Mouse (Mus musculus) urinary bladder, adult 2 months (tissue): ENCODE measurements around the gene Vdr. TPM values are rescaled to one million over a fixed set of nuclear protein-coding genes. Genes with fewer than 3 reads are reported as not detected.

Source experiments
- DNase-seq: peaks from one replicate; pipeline ENCODE4 v3.0.0; 2022; ENCODE audit warnings: low spot score
- polyA plus RNA-seq: library from polyadenylated mRNA; depleted of rRNA; stranded (reverse); fragments of >200 nt; gene quantifications from 2 replicates; pipeline ENCODE4 v1.2.3, GENCODE M21; 2012

Vdr gene
- polyA plus RNA-seq, 1 experiment = 1.3 TPM

DNA sequence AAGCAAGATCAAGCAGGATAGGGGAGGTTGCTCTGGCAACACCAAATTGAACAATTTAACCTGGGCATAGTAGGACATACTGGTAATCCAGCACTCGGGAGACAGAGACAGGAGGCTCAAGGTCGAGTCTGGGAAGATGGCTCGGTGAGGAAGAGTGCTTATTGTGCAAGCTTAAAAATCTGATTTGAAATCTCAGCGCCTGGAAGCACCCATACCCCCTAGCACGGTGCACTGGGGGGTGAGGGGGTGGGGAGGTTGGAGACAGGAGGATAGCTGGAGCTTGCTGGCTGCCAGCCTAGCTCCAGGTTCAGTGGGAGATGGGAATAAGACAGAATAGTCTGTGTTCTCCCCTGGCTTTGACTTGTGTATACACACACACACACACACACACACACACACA, 9.9 kb upstream of the Vdr start:
- DNase-seq = no peak

DNA sequence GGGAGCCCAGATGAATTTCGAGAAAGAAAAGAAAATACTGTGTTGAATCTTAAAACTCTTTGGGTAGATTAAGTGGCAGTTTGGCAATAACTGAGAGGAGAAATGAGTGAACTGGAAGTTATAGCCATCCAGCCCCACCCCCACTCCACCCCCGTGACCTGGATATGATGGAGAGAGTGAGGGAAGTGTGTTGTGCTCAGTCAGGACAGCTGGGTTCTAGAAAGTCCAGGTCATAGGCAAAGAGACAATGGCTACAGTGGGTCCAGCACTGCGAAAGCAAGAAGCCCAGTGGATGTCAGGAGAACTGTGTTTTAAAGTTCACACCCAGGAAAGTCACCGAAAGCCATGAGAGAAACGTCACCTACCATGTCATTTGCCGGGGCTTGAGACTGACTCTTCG, 8.8 kb upstream of the Vdr start:
- no peak for DNase-seq

- no peak for DNase-seq
Measured at GRCm38 (mm10) chr15:97917994-97918393, 7.6 kb upstream of the Vdr start.

GRCm38 (mm10) chr15:97914331-97914747, 3.9 kb upstream of the Vdr start:
- DNase-seq = no peak

- DNase-seq = peak; percentile 49
Measured at GRCm38 (mm10) chr15:97907801-97908751, 2.4 kb downstream of the Vdr start.

- no peak for DNase-seq
Measured at GRCm38 (mm10) chr15:97907202-97907601, 3.2 kb downstream of the Vdr start.

- no peak for DNase-seq
Measured at GRCm38 (mm10) chr15:97905281-97905680, 5.1 kb downstream of the Vdr start.

DNA sequence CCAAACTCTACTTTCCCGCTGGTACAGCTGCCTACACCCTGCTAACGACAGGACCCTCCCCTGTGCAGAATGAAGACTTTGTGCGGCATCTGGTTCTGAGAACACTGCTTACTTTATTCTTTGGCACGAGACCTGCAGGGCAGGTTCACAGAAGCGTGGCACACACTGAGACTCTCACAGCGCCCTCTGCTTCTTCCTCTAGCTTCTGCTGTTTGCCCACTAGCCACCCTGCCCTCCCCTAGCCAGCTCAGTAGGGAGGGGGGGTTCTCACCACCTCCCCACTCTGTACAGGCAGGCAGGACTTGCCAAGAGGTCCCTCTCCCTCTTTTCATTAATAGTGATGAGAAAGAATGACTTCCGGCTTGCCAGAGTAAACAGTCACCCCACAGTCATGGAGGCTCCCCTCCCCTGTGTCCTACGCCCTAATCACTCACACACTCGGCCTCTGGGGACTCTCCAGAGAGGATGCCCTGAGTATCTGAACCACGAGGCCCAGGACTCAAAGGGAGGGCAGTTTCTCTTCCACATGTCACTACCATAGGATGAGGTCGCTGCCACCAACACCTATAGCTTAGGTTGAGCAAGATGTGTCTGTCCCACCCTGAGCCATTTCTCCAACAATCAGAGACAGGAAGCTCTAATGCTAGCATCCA, 6.0 kb downstream of the Vdr start:
- DNase-seq = no peak

DNA sequence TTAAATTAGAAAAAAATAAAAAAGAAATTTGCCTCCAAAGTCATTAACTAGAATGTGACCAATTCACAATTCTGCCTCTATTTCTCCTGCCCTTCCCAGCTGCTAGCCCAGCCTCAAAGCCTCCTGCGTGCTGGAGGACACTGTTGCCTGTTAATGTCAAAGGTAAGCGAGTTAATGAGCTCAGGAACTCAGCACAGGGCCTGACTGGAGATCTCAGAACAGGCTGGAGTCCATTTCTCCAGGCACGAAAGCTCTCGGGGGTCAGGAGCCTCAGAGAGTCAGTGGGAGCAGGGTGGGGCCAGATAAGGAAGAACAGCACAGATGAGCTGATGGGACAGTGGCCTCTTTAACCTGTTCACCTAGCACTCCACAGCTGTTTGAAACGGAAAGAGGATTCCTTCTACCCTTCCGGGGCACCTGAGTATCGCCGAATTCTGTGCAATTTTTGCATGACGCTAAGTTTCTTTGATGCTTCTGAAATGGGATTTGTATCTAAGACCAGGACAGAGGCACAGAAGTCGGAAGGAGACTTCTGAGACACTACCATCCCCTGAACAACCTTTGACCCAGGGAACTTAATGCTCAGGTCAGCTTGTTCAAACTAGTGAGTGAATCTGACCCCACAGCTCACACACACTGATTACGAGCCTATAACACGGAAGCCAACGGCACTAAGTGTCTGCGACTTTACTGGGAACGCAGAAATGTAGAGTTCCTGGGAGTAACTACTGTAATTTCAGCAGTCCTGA, 7.0 kb downstream of the Vdr start:
- no peak for DNase-seq

DNA sequence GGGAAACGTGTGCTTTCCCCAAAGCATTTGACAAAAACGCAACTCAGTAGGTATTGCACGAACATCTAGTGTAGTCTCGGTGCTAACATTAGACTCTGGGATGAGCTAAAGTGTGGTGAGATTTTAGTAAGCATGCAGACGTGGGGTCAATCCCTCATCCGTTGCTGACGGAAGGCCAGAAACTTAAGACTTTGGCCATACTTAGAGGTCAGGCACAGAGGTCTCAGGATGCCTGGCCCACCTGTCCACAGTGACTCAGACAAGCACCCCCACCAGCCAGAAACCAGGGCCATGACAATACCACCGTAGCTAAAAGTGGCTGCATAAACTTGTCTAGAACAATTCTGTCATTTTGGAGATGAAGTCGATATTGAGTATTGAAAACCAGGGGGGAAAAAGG, 9.4 kb downstream of the Vdr start:
- DNase-seq = no peak

DNA sequence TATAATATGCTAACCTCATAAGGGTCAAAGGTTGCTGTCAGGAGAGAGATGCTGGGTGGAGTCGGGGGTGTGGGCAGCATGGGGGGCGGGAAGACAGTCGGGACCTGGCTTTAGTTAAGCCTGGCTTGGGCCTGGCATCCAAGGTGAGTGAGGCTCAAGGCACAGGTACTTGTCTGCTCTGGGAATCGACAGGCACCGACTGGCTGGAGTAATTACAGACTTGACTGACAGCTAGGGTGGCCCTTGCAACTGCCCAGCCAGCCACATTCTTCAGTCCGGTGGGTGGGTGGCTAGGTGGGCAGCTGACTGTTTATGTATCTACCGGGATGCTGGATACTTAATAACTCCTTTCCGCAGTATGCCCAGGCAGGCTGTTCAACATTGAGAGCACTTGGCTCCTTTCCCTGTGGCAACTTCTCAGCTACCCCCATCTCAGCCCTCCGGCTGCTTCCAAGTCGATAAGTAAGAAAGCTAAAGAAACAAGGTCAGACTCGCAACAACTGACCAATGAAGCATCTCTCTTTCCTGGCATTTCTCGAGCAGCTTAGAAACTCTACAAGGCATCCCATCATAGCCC, 10.0 kb downstream of the Vdr start:
- no peak for DNase-seq

DNA sequence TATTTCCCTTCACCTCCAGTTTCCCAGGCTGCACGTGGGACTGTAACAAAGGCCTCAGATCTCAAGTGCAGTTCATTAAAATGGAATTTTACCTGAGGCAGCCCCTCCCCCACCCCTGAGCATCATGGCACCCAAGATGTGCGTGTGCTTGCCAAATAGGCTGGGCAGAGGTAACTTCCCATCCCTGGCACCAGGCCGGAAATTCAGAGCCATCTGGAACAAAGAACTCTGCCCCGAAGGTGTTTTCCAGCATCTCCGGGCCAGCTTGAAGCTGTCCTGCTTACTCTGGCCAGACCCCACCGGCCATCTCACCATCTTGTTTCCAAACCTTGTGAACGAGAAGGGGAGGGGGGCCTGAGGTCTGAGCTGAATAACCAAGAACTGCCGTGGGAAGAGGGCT, 10.7 kb downstream of the Vdr start:
- no peak for DNase-seq

- no peak for DNase-seq
Measured at GRCm38 (mm10) chr15:97898791-97899190, 11.6 kb downstream of the Vdr start.

DNA sequence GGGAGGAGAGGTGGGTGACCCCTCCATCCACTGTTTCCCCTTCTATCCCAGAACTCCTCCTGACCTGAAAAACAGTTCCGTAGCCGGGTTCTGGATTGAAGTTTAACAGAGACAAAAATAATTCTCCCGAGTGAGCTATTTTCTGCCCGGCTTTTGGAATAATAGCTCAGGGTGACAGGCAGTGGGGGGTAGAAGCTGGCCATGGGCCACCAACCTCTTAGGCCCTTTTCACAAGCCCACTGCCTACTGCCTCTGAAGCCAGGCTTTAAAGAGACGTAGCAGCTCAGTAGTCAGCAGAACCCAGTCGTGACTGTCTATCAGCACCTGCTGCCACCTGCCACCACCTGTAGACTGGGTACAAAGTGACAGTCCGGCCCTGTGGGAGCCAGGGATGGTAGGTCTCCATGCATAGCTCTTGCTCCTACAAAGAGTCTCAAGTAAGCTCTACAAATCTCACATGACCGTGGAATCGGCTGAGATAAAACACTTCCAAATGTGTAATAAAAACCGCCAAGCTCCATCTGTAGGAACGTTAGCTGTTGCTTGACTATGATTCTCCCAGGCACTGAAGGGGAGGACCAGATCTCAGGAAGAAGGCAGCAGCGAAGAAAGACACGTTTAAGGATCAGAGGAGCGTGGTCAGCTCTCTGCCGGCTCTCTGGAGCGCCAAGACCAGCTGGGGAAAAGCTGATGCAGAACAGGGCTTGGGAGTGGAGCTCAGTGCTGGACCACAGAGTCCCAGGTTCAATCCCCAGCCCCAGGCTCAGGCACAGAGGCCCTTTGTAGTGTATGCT, 13.4 kb downstream of the Vdr start:
- DNase-seq = no peak

DNA sequence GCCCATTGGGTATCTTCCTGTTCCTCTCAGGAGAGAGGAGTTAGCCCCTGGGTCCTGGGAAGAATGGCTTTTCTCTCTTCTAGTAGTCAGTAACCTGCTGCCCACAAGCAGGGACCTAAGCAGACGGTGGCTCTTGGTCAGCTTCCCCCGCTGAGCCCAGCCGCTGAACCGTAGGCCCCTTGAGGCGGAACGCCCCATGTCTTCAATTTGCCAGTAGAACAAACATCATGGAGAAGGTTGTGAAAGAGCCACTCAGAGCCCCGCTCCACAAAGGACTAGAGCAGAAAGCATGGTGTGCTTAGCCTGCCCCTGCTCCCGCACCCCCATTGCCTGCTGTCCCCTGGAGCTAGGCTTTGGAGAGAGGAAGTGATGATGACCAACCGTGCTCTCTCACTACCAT, 14.1 kb downstream of the Vdr start:
- DNase-seq = no peak

- DNase-seq = no peak
Measured at GRCm38 (mm10) chr15:97895847-97896246, 14.6 kb downstream of the Vdr start.

DNA sequence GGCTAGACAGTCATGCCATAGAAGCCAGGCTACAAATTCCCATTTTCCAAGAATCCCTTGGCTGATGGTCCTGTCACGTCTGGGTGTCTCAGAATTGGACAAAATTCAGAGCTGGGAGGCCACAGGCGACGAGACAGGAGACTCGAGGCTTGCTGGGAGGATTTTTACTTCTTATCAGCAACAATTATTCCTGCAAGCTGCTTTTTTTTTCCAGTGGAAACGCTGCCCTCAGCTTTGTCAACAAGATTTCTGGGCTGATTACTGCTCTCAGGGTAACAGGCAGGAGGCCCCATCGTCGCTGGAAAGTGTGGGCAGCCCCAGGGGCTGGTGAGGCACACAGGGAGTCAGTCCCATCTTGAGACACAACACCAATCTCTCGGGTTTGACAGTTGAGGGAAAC, 17.9 kb downstream of the Vdr start:
- no peak for DNase-seq

DNA sequence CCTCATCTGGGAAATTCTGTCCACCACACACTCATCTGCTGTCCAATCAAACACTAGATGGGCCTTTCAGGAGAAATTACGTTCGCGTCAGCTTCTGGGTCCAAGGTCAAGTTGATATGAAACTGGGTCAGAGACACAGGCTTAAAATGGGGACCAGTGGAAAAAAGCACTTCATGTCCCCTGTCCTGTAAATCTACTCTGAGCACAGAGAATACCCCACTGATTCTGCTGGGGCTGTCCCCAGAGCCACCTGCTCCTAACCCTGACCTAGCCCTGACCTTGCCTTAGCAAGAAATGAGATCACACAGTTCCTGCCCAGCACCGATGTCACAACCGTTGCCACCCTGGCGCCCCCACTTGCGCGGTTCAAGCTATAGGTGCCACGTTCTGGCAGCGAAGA, 20.0 kb downstream of the Vdr start:
- DNase-seq = no peak

GRCm38 (mm10) chr15:97890017-97890416, 20.4 kb downstream of the Vdr start:
- no peak for DNase-seq

- no peak for DNase-seq
Measured at GRCm38 (mm10) chr15:97887541-97888016, 22.9 kb downstream of the Vdr start.

- no peak for DNase-seq
Measured at GRCm38 (mm10) chr15:97881423-97881822, 29.0 kb downstream of the Vdr start.
